Mouse (Mus musculus) urinary bladder, postnatal 14 days (tissue): Measurements from ENCODE around the gene Nudt8.
"Not testable (repeated sequence)": the region's sequence is repeated elsewhere in the genome, so short reads cannot be mapped to it uniquely, and the experiment has no call there.

ENCODE experiments used
- DNase-seq: peaks from one replicate; pipeline ENCODE4 v3.0.0; 2021; ENCODE audit warnings: low spot score

Gene Nudt8

DNA sequence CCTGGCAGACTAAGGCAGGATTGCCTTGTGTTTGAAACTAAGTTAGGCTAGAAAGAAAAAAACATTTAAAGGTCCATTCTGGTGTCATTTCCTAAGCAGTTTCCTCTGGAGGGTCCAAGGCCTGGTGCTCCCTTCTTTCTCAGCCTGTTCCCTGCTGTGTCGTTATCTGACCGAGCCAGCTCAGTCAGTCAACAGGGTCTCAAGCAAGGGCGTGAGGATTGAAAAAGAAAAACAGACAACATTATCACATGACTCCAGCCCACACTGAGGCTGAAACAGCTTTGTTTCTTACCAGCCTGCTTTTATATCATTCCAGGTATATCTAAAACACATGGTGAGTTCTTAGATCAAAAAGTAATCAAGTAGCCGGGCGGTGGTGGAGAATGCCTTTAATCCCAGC, 15.3 kb downstream of the Nudt8 start:
- DNase-seq: no peak

DNA sequence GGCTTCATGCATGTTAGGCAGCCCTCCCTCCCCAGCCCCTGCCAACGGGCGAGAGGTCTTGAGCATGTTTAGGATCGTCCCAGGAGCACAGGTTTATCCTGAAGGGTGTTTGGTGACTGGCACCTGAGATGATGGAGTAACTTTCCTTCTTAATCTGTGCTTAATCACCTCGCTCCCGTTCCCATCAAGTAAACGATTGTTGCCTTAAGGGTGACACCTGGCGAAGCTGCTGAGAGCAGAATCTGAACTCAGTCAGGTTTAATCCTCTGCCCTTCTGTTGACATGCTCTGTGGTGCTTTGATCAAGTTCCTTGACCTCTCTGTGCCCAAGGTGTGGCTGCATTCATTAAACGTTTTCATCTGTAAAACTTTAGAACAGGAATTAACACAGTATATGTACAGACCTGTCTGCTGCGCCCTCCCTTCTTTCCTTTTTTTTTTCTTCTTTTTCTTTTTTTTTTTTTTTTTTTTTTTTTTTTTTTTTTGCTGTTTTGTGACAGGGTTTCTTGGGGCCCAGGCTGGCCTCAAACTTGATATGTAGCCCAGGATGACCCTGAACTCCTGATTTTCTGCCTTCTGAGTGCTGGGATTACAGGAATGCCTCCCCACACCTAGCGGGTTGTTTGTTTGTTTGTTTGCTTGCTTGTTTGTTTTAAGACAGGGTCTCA, 17.7 kb downstream of the Nudt8 start:
- no peak for DNase-seq

DNA sequence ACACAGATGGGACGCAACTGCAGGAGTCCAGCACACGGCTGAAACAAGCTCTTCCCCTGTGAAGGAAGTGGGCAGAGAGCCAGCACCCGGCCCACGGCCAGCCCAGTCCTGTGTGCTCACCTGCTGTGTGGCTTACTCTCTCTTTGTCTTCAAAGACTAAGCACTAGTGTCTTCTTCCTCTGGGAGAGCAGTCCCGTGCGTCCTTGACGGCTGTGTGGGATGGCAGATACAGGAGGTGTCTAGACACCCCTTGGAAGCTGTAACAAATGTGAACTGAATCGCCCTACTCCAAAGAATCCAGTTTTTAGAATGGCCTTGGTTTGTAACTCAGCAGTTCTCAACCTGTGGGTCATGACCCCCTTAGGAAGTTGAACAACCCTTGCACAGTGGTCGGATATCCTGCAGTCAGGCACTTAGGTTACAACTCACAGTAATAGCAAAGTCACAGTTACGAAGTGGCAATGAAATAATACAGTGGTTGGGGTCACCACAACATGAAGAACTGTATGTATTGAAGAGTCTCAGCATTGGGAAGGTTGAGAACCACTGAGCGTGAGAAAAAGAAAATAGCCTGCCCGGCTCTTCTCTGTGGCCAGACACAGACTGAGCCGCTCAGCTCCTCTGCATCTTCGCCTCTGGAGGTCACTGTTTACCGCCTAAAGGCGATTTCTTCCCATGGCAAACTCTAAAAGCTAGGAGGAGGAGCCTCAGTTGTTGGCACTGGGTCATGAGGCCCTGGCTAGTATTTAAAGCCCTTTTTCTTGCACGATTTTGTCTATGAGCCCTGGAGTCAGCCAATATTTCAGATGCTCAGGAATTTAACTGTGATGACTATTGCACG, 18.6 kb downstream of the Nudt8 start:
- DNase-seq: peak; percentile 86

DNA sequence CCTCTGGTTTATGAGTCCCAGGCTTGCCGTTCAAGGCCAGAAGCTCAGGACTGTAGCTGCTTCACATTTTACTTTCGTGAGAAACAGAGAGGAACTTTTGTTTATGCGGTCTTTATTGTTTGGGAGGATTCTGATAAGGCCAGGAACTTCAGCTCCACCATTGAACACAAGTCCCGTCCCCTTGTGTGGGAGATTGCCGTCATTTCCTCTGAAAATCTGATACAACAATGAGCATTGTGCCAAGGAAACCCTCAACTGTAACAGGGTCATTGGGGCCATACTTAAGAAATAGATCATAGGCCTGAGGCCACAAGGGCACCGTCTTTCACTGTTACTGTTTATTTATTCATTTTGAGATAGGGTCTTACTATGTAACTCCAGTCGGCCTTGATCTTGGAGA, 22.8 kb downstream of the Nudt8 start:
- DNase-seq: no peak

DNA sequence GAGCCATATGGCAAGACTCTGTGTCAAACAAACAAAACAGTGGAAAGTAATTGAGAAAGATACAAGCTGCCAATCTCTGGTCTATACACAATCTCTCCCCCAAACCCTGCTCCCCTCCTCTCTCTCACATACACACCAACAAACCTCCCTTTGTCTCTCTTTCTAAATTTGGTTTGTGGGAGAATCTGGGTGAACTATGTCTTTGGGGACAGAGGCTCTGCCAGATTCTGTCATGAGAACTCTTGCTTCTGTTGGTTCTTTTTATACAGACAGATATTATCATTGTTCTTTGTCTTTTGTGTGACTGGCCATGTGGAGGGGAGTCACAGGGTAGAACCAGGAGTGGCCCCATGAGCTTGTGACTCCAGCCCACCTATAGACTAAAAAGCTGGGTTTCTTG, 27.2 kb downstream of the Nudt8 start:
- no peak for DNase-seq

DNA sequence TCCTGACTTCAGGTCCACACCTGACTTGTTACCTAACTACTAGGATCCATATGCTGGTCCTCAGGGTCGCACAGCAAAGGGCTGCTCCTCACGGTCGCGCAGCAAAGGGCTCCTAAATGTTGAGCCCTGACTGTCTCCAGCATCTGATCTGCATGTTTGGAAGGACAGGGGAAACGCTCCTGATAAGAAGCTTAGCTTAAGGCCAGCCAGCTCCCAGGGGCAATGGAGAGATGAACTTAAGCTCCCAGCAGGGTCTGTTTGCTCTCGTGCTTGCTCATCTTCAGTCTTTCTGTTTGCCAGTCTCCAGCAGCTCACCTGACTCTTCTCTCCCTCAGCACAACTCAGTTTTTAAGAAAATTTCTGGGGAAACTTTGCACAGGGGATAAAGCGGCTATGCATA, 32.3 kb downstream of the Nudt8 start:
- no peak for DNase-seq

DNA sequence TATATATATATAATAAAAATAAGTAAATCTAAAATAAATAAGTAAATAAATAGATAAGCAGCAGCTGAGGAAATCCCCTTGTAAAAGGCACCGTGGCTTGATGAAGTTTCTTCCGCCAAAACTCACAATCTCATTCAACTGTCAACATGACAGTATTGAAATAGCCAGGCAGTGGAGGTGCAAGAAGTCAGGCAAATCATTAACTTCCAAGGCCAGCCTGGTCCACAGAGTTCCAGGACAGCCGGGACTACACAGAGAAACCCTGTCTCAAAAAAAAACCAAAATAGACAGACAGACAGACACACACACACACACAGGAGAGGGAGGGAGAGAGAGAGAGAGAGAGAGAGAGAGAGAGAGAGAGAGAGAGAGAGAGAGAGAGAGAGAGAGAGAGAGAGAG, 32.9 kb downstream of the Nudt8 start:
- no peak for DNase-seq

DNA sequence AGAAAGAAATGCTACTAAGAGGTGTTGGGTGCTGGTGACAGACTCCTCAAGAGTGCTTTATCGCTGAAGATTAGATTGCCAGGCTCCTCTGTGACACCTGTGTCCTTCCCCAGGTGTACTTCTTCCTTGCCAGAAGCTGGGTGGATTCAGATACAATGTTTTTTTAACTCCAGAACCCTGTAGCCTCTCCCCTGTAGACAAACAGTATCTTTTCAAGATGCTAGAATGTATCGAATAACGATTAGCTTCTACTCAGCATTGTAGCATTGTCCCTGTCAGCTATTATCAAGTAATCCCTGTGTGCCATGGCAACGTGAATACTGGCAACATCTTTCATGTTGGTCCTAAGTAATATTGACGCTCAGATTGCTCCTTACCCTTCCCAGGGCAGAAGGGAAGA, 33.4 kb downstream of the Nudt8 start:
- no peak for DNase-seq

DNA sequence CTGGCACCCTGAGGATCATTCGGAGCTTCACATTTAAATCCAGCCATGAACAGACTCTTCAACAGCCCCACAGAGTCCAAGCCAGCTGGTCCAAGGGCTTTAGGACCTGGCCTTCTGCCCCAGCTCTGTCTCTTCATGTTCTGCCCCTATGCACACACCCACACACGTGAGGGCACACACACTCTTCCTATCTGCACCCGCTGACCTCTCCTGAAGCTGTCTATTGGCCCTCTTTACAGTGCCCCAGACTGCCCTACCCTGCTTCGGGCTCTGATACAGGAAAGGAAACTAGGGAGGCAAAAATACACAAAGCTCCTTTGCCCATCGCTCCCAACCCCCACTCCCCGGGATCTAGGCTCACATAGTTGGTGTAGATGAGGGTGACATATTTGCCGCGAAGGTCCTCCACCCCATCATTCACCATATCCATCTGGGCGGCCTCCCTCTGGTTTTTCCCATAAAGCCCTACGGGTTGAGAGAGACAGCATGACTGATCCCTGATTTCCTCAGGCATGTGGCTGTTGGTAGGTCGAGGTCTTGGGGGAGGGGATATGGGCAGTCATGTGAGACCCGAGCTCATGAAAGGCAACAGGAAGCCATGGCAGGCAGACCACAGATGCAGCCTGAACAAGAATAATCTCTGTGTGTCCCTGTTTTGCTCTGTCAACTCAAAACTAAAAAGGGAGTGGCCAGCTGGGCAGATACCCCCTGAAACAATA, 36.1 kb downstream of the Nudt8 start:
- no peak for DNase-seq

DNA sequence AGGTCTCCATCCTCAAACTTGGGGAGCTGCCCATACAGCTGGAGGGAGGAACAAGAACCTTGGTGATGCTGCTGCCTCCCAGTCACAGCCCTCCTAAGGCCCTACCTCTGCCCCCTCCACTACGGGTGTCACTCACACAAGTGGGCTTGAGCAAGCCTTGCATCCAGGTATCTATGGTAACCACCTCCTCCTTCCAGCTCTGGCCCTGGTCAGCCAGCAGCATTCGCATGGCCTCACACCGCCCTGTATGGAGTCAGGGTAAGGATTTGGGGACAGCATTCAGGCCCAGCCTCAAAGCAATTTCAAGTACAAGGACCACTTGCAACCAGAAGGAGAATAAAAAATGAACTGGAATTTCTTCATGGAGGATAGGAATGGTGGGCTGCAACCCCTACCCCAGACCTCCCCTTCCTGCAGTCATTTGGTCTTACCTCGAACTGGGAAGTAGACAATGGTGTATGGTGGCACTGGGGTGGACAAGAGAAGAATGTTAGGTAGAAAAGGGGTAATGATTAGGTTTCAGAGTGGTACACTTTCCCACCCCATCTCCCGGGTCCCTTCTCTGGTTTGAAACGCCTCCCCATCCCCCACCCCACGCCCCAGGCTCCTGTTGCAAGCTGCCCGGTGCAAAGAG, 36.9 kb downstream of the Nudt8 start:
- not testable (repeated sequence) for DNase-seq

DNA sequence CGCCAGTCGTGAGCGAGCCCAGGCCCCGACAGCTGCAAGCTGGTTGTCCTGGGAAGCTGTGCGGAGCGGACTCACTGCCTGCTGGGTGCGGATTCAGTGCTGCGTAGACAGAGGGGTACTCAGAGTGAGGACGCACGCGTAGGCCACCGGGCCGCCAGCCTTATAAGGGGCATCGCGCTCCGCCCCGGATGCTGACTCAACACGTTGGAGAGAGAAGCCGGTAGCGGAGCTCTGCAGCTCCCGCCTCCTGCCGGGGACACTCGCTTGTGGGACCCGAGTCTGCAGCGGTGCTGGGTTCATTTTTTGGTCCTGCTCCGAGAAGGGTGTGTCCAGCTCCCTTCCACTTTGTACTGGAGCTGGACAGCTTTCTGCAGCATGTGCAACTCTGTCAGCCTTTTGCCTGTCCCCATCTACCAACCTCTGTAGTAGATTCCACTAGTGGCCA, 37.4 kb downstream of the Nudt8 start, which contains the start of gene Gstp1:
Gene Gstp1, minus strand, starts transcription at position 198 of the 445 bp plus-strand sequence.
- peak; percentile 92 for DNase-seq

DNA sequence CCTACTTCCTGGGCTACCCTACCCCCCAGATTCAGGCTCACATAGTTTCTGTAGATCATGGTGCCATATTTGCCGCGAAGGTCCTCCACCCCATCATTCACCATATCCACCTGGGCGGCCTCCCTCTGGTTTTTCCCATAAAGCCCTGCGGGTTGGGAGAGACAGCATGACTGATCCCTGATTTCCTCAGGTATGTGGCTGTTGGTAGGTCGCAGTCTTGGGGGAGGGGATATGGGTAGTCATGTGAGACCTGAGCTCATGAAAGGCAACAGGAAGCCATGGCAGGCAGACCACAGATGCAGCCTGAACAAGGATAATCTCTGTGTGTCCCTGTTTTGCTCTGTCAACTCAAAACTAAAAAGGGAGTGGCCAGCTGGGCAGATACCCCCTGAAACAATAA, 40.6 kb downstream of the Nudt8 start:
- DNase-seq: not testable (repeated sequence)

DNA sequence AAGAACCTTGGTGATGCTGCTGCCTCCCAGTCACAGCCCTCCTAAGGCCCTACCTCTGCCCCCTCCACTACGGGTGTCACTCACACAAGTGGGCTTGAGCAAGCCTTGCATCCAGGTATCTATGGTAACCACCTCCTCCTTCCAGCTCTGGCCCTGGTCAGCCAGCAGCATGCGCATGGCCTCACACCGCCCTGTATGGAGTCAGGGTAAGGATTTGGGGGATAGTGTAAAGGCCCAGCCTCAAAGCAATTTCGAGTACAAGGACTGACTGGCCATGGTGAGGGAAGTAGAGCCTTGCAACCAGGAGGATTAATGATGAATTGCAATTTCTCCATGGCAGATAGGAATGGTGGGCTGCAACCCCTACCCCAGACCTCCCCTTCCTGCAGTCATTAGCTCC, 41.1 kb downstream of the Nudt8 start:
- DNase-seq: not testable (repeated sequence)

DNA sequence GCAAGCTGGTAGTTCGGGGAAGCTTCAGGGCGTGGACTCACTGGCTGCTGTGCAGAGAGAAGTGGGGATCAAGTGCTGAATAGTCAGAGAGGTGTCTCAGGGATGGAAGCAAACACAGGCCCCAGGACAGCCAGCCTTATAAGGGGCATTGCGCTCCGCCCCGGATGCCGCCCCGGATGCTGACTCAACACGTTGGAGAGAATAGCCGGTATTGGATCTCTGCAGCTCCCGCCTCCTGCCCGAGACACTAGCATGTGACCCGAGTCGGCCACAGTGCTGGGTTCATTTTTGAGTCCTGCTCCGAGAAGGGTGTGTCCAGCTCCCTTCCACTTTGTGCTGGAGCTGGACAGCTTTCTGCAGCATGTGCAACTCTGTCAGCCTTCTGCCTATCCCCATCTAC, 41.7 kb downstream of the Nudt8 start:
- peak; percentile 64 for DNase-seq

DNA sequence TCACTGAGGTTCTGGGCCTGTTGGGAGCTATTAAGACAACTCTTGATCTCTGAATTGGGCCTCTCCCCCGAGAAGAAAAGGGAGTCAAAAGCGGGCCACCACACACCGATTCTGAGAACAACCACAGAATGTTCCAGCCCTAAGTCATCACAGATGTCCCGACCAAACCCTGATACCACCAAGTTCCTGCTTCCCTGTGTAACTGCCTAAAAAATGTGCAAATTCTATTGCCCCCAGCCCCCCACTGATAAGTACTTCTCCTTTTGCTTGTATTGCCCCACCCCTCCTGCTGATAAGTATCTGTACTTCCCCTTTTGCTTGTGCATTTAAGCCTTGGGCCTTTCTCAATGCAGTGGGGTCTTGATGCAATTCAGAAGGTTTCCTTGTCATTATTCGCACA, 43.7 kb downstream of the Nudt8 start:
- not testable (repeated sequence) for DNase-seq

DNA sequence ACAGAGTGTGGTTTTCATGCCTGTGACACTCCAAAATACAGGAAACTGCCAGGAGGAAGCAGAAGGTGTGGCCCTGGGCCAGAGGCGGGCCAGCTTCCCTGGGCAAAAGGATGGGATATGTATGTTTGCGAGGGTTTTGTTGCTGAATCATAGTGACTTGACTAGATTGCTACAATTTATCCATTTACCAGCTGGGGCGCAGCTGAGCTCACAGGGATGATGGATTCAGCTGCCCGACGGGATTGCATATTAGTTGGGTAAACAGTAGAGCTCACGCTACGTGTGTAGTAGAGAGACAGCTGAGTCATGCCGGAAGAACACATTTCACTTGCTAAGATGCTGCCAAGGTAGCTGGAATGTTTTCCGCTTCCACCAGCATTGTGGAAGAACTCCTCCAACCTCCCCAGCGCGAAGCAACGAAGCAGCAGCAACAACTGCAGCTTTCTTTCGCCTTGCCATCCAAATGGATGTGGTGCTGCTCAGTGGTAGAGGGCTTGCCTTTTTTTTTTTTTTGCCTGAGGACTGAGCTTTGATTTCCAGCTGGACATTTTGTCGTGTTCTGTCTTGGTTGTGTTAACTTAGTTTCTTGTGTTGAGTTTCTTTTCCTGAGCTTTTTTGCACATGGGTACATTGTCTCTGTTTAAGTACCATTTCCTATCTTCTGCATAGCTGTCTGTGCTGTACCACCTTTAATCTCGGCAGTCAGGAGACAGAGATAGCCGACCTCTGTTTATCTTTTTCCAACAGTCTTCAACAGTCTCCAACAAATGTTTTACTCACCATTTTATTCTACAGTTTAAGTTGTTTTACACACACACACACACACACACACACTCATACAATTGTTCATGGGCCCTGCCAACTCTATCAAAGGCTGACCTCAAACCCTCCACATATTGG, 45.8 kb downstream of the Nudt8 start, which contains the start of gene Gstp2:
Gene Gstp2, minus strand, starts transcription at position 58 of the 900 bp plus-strand sequence.
- DNase-seq: peak; percentile 91

DNA sequence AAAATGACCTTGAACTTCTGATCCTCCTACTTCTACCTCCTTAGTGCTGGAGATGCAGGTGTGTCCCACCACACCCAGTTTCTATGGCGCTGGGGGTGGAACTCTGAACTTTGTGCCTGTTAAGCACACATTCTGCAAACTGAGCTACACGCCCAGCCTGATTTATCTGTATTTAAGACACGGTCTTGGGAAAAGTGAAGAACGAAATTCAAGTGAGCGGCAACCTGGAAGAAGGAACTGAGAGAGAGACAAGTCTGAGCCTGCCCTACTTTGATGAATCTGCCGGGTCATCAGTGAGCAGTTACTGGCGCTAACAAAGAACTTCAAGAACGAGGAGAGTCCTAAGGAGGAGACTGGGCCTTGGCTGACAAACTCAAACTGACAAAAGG, 46.5 kb downstream of the Nudt8 start:
- DNase-seq: peak; percentile 56

DNA sequence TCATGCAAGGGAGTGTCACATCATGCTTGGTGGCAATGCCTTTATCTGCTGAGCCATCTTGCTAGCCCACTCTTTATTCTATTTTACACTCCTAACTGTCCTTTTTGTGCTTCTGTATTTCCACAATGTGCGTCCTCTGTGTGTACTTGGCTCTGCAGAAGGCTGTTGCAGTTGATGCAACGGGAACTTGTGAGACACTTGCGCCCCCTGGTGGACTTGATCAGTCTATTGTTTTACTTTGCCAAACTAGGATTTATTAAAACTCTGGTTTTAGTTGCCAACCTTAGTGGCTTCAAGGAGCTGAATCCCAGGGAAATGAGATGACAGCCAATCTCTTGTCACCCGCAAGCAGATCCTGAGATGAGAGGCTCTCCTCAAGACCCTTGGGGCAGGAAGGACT, 47.5 kb downstream of the Nudt8 start:
- peak; percentile 83 for DNase-seq

DNA sequence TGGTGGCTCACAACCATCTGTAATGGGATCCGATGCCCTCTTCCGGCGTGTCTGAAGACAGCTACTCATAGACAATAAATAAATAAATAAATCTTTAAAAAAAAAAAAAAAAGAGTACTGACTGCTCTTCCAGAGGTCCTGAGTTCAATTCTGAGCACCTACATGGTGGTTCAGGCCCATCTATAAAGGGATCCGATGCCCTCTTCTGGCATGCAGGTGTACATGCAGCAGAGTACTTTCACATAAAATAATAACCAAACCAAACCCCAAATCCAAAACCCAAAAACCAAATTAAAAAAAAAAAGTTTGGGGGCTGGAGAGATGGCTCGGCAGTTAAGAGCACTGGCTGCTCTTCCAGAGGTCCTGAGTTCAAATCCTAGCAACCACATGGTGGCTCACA, 48.7 kb downstream of the Nudt8 start:
- not testable (repeated sequence) for DNase-seq

DNA sequence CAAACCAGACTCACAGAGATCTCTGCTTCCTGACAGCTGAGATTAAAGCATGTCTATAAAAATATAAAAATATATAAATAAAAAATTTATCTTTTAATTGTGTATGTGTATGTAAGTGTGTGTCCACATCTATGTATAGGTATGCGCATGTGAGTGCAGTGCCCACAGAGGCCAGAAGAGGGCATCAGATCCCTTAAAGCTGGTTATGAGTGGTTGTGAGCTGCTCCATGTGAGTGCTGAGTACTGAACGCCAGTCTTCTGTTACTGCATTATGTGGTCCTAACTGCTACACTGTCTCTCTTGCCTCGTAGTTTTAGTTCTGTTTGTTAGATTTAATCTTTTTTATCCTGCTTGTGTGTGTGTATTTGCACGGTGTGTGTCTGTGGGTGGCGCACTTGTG, 50.6 kb downstream of the Nudt8 start:
- DNase-seq: no peak
